Mouse (Mus musculus) C2C12 (cell line): ENCODE measurements around the gene Tssk4. TPM values are rescaled to one million over a fixed set of nuclear protein-coding genes. Genes with fewer than 3 reads are reported as not detected.

ENCODE experiments used
- H3K27me3 ChIP-seq: one replicate; pipeline ENCODE4 v1.6.1; 2011; ENCODE audit not compliant: control insufficient read depth, insufficient read depth, insufficient read length
- H3K36me3 ChIP-seq: one replicate; pipeline ENCODE4 v1.6.1; 2011; ENCODE audit not compliant: control insufficient read depth, insufficient read depth
- H3K4me3 ChIP-seq: one replicate; pipeline ENCODE4 v1.5.1; 2011; ENCODE audit warnings: mild to moderate bottlenecking, control low read depth; ENCODE audit not compliant: poor library complexity, insufficient read depth, severe bottlenecking
- H3K79me2 ChIP-seq: one replicate; pipeline ENCODE4 v1.6.1; 2011; ENCODE audit not compliant: control insufficient read depth, insufficient read depth
- H3K79me3 ChIP-seq: one replicate; pipeline ENCODE4 v1.6.1; 2011; ENCODE audit warnings: low read depth, control low read depth
- H3ac ChIP-seq: one replicate; pipeline ENCODE3; 2011; ENCODE audit warnings: low read depth; ENCODE audit not compliant: control insufficient read depth, insufficient read length
- CEBPB ChIP-seq: IDR thresholded peaks from one replicate; pipeline ENCODE4 v1.6.1; 2011; ENCODE audit warnings: low read depth, mild to moderate bottlenecking, control low read depth, moderate library complexity
- CTCF ChIP-seq: IDR thresholded peaks from one replicate; pipeline ENCODE4 v1.5.1; 2011; ENCODE audit not compliant: control insufficient read depth, insufficient read depth, insufficient read length
- FOSL1 ChIP-seq: IDR thresholded peaks from one replicate; pipeline ENCODE4 v1.8.0; 2011; ENCODE audit warnings: mild to moderate bottlenecking, low read length; ENCODE audit not compliant: poor library complexity, insufficient read depth, severe bottlenecking
- MAX ChIP-seq: IDR thresholded peaks from one replicate; pipeline ENCODE4 v1.6.1; 2011; ENCODE audit warnings: mild to moderate bottlenecking, control low read depth
- MYOD1 ChIP-seq: IDR thresholded peaks from one replicate; pipeline ENCODE4 v1.6.1; 2011; ENCODE audit warnings: low read depth; ENCODE audit not compliant: control insufficient read depth, insufficient read length
- MYOG ChIP-seq: IDR thresholded peaks from one replicate; pipeline ENCODE4 v1.6.1; 2011; ENCODE audit not compliant: control insufficient read depth, insufficient read length; ENCODE audit errors: extremely low read depth
- USF1 ChIP-seq: IDR thresholded peaks from one replicate; pipeline ENCODE4 v1.6.1; 2011; ENCODE audit warnings: low read depth, mild to moderate bottlenecking, control low read depth, moderate library complexity
- polyA plus RNA-seq: library from polyadenylated mRNA; unstranded; fragments of >200 nt; fragmentation: generic; extraction: Trizol; gene quantifications from one replicate; pipeline ENCODE4 v1.2.1, GENCODE M21; 2012; ENCODE audit warnings: missing spikeins

Tssk4 gene
- polyA plus RNA-seq, 1 experiment, result 0.43 TPM

DNA sequence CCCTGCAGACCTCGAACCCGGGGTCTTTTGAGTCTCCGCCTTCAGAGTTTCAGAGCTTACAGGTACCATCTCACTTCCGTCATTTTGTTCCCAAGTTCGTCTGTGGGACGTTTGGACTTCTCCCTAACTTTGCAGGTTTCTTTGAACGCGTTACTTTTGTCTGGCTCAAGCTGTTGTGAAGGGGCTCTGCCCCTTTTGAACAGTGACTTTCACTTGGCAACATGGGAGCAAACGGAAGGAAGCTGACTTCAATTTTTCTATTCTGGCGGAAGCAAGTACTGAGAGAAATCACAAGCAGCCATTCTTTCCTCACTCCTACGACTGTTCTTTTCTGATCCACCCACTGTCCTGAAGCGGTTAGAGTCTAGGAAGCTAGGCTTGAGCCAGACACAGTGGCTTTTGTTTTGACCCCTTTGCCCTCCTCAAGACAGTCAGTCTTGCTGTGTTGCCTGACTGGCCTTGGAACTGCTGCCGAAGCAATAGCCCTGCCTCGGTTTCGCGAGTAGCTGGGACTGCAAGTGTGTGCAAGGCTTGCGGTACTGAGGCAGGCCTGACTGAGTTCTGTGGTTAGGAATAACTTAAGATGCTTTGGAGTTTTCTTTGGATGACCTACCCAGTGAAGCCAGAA lies 5.6 kb upstream of the Tssk4 start:
- Histone ChIP-seq H3K79me3 (peaks cover 44% of the 10 kb centered on the region), H3K4me3 (peak overlapping the region; percentile 83), H3K36me3 (peaks cover 24% of the 10 kb centered on the region), H3K27me3 (no peaks in the 10 kb centered on the region), H3ac (peak overlapping the region; percentile 70), H3K79me2 (peaks cover 79% of the 10 kb centered on the region)
- TF ChIP-seq USF1 (no peak), MYOG (no peak), CEBPB (no peak), MYOD1 (no peak), FOSL1 (no peak), CTCF (no peak), MAX (no peak)

DNA sequence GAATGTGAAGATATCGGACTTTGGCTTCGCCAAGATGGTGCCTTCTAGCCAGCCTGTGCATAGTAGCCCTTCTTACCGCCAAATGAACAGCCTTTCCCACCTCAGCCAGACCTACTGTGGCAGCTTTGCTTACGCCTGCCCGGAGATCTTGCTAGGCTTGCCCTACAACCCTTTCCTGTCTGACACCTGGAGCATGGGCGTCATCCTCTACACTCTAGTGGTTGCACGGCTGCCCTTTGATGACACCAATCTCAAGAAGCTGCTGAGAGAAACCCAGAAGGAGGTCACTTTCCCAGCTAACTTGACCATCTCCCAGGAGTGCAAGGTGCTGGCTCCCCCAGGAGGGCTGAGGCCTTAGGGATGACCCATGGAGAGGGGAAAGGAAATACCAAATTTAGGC lies 1.5 kb downstream of the Tssk4 start:
- Histone ChIP-seq H3K36me3 (no peaks in the 10 kb centered on the region), H3K4me3 (no peak overlapping the region), H3K79me3 (no peaks in the 10 kb centered on the region), H3ac (no peak overlapping the region), H3K27me3 (no peaks in the 10 kb centered on the region), H3K79me2 (peaks cover 8% of the 10 kb centered on the region)
- TF ChIP-seq MAX, result no peak
- TF ChIP-seq USF1, result no peak
- no peak for TF ChIP-seq CEBPB
- TF ChIP-seq MYOG, result no peak
- no peak for TF ChIP-seq CTCF
- no peak for TF ChIP-seq FOSL1
- TF ChIP-seq MYOD1, result no peak

DNA sequence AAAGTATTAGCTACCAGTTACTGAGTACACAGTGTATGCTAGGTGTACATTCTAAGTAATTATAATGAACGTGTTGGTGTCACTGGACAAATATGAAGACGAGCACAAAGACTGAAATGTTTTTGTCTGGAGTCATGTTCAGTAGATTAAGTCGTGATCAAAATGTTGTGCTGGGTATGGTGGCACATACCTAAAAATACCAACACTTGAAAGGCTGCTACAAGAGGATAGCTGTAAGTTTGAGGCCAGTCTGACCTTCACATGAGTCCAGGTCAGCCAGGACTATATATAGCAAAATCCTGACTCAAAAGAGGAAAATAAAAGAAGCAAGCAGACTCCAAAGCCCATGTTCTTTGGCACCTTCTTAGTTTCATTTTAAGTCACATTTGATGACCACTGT lies 7.0 kb downstream of the Tssk4 start:
- TF ChIP-seq MAX (no peak), CTCF (no peak), CEBPB (no peak), USF1 (no peak), MYOG (no peak), FOSL1 (no peak), MYOD1 (no peak)
- H3K79me2 ChIP-seq, result no peaks in the 10 kb centered on the region

DNA sequence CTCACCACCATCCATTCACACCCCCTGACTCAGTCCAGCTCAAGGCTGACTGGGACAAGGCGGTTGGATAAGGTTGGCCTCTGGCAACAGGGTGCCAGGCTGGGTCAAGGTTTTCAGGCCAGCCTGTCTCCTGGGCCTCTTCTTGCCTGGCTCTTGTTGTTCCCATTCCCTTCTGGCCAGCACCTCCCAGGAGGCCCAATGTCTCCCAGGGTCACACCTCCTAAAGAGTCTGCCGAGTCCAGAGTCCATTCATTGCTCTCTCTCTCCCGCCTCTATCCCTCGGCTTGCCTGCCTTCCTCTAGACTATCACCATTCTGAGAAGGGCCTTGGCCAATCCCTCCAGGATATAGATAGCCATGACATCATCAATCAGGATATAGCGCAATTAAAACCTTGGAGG lies 8.0 kb downstream of the Tssk4 start:
- no peaks in the 10 kb centered on the region for H3K79me2 ChIP-seq
- H3K79me3 ChIP-seq, result no peaks in the 10 kb centered on the region
- no peak for TF ChIP-seq MYOD1
- no peak for TF ChIP-seq CEBPB
- no peak for TF ChIP-seq FOSL1
- no peak for TF ChIP-seq MYOG
- TF ChIP-seq CTCF, result no peak
- no peak for TF ChIP-seq USF1
- no peak for TF ChIP-seq MAX
- no peak overlapping the region for H3ac ChIP-seq
- H3K27me3 ChIP-seq, result no peaks in the 10 kb centered on the region
- peaks cover 15% of the 10 kb centered on the region for H3K36me3 ChIP-seq
- H3K4me3 ChIP-seq, result no peak overlapping the region

More for the DNA sequence above, 7.0 kb downstream of the Tssk4 start:
- peaks cover 6% of the 10 kb centered on the region for H3K36me3 ChIP-seq
- no peaks in the 10 kb centered on the region for H3K27me3 ChIP-seq
- H3K79me3 ChIP-seq, result no peaks in the 10 kb centered on the region
- H3K4me3 ChIP-seq, result no peak overlapping the region
- H3ac ChIP-seq, result no peak overlapping the region

DNA sequence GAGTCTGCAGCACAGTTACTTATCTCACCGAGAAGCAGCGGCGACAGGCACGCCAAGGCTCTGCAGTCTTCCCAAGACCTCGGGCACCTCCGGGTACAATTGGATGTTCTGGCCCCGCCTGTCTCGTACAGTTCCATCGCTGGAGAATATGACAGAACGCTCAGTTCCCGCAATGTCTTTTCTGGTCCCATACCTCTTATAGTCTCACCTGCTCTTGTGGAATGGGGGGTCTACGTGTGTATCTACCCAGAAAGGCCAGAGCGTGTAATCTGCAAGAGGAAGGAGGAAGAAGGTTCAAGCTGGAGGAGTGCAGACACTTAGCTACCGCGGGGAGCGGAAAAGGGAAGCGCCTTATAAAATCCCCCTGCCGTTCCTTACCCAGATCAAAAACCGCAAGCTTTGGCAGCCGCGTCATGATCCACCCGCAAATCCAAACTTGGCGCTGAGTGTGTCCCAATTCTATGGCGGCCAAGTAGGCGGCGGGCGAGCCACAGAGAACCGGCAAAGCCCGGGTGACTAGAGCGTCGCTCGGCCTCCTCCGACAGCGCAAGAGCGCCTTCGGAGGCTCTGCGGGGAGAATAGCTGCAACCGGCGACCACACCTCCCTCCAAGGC lies 10.1 kb downstream of the Tssk4 start, which contains the start of gene Mdp1:
Gene Mdp1 (minus strand): TSS at position 549 of the 614 bp plus-strand sequence.
- H3ac ChIP-seq, result peak within 1 kb of the TSS; percentile 73
- H3K79me2 ChIP-seq, result peaks cover 13% of the 10 kb centered on the region
- H3K79me3 ChIP-seq, result no peaks in the 10 kb centered on the region
- no peaks in the 10 kb centered on the region for H3K27me3 ChIP-seq
- peak within 1 kb of the TSS; percentile 42 for H3K4me3 ChIP-seq
- peaks cover 23% of the 10 kb centered on the region for H3K36me3 ChIP-seq
- TF ChIP-seq MAX, result no peak
- peak; percentile 73 for TF ChIP-seq CTCF

DNA sequence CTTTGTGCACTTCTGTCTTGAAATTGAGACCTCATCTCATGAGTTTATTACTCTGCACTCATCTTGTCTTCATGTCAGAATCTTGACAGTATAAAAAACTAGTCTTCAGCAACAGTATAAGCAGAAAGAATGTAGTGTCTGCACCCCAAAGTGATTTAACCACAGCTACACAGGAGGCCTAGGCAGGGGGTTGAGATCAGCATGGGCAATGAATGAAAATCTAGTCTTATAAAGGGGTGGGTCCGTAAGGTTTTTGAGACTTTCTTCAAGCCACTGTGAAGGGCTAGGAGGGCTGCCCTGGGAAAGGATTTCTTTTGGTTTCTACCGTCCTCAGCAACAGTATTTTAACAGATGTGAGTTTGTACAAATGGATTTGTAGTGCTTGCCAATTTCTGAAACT lies 10.7 kb downstream of the Tssk4 start:
- no peaks in the 10 kb centered on the region for H3K79me3 ChIP-seq
- H3K36me3 ChIP-seq, result peaks cover 23% of the 10 kb centered on the region
- no peak overlapping the region for H3ac ChIP-seq
- no peak for TF ChIP-seq CEBPB
- no peak for TF ChIP-seq MYOG
- TF ChIP-seq CTCF, result no peak
- no peak for TF ChIP-seq MAX
- TF ChIP-seq FOSL1, result no peak
- no peak for TF ChIP-seq USF1
- no peak for TF ChIP-seq MYOD1
- no peak overlapping the region for H3K4me3 ChIP-seq
- peaks cover 19% of the 10 kb centered on the region for H3K79me2 ChIP-seq
- H3K27me3 ChIP-seq, result no peaks in the 10 kb centered on the region
